Mouse (Mus musculus): ENCODE measurements at regions not wholly inside any gene's neighbourhood (a gene's known extent, or its start where the extent isn't known, plus 50 kb on each side); places are given as distances from the start of the nearest gene placed in this dataset.

DNA sequence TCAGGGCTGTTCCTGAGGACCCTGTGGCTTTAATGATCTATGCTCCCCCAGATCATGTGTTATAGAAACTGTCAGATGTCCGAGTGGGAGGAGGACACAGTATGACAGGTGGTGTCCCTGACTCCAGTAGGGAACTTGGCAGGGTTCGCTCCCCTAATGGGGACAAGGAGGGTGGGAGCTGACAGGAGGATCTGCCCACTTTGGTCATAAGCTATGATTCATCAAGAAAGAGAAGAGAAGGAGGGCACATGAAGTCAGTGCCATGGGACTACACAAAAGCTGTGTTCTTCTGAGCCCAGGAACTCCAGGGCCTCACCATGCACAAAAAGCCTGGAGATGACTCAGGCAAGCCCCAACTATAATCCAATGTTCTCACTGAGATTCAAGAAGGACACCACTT is 162.2 kb upstream of the Brinp1 start:
- no peak for DNase-seq (ENCODE audit: extremely low spot score in 1 of 2, low spot score in 1 of 2)

DNA sequence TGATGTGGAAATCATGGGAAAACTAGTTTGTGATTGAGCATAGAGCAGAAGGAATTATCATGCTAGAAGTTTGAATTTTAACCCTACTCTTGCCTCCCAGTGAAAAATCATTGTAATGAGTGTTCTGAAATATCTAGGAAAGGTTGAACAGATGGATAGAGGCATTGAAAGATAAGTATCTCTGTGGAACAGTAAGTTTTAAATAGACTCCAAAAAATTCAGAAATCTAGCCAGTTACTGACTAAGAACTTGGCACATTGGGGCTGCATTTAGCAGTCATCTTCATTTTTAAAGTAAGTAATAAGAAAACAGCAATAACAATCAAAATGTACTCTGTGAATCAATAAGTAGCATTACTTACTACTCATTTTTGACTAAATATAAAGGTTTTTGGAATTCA is 151.0 kb upstream of the Brinp1 start:
- DNase-seq (ENCODE audit: extremely low spot score in 1 of 2, low spot score in 1 of 2) = peak in 1 of 2 experiments; percentile 22

DNA sequence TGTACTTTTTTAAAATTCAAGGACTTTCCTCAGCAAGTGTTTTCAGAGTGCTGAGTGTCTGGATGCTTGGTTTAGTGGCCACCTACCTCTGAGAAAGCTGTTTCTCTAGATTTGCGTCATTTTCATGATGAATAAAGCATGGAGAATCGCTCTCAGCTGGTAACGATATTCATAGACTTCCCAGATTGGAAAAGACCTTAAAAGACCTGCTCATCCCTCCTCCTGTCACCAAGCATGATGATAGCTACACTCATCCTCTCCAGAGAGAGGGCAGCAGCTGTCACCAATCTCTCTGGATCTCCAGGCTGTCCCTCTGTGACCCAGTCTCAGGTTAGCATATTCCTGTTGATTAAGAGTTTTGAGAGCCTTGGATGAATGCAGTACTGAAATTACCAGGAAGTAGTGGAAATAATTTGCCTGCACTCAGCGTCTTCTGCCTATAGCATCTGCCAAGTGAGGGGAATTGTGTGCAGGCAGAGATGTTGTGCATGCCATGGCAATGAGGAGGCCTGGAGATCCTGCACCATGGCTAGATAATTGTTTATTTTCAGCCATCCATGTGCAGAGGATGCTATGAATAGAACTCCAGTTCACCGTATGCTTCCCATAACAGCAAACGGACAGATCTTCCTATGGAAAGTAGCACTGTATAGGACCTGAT is 141.7 kb upstream of the Brinp1 start:
- DNase-seq (ENCODE audit: extremely low spot score in 1 of 2, low spot score in 1 of 2) = peak; percentile 48 to 69

DNA sequence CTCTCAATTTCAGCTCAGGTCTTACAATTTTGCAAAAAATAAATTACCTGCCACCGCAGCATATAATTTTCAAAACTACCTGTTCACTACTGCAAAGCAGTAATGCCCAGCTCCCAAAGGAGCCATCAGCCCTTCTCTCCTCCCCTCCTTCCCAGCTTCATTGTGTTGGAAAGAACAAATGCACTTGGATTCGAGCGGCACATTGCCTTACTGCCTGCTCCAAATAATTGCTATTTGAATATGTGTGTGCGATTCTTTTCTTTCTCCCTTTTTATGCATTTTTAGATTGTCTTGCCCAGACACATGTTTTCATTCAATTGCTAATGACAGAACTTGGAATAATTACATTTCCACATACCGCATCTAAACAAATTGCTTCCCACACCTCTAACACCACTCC is 123.9 kb upstream of the Brinp1 start:
- no peak for DNase-seq (ENCODE audit: extremely low spot score in 1 of 2, low spot score in 1 of 2)

DNA sequence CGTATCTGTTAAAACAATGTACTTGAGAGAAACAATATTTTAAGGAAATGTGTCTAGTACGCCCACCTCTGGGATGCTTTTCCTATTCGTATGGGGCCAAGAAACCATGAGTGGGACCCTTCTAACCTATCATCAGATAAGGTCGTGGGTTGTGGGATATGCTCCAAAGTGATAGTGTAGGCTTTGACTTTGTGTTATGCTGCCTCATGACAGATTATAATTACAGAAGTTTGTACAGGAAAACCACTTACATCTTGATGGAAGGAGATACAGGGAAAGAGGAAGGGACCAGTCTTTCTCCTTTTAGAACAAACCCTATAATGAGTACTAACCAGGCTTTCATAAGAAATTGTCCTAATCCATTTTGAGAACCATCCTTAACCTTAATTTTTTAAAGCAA is 123.1 kb upstream of the Brinp1 start:
- DNase-seq (ENCODE audit: extremely low spot score in 1 of 2, low spot score in 1 of 2) = no peak

DNA sequence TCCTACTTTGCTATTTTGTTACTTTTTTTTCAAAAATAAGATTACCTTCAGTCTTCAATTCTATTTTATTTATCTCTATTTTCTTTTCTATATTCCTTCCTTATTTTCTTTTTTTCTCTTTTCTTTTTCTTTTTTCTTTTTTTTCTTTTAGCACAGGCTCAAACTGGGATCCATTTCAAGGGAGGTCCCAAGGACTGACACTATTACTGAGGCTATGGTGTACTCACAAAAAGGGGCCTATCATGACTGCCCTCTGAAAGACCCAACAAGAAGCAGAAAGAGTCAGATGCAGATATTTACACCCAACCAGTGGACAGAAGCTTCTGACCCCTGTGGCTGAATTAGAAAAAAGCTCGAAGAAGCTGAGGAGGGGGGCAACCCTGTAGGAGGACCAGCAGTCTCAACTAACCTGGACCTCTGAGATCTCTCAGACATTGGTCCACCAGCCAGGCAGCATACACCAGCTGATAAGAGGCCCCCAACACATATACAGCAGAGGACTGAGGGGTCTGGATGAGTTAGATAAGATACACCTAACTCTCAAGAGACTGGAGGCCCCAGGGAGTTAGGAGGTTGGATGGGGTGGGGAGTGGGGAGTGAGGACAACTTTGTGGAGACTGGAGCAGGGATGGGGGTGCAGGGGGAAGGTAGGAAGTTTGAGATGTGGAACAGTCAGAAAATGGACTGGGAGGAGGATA is 85.6 kb upstream of the Brinp1 start:
- DNase-seq (ENCODE audit: extremely low spot score in 1 of 2, low spot score in 1 of 2) = no peak

DNA sequence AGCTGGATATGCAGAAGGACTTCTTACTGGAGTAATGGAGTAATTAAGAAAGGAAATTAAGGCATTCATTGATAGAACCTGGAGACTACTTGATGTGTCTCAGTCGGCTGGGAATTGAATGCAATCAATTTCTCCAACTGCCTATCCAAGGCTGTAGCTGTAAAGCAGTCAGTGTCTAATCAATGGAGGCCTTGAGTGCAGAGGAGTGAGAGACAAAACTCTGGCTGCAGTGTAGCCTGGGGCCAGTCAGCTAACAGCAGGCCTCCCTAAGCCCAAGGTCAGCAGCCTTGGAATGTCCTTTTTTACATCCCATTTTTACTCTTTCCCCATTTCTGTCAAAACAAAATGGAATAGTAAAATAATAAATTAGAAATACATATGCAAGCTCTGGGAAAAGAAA is 80.0 kb upstream of the Brinp1 start:
- no peak for DNase-seq (ENCODE audit: extremely low spot score in 1 of 2, low spot score in 1 of 2)

DNA sequence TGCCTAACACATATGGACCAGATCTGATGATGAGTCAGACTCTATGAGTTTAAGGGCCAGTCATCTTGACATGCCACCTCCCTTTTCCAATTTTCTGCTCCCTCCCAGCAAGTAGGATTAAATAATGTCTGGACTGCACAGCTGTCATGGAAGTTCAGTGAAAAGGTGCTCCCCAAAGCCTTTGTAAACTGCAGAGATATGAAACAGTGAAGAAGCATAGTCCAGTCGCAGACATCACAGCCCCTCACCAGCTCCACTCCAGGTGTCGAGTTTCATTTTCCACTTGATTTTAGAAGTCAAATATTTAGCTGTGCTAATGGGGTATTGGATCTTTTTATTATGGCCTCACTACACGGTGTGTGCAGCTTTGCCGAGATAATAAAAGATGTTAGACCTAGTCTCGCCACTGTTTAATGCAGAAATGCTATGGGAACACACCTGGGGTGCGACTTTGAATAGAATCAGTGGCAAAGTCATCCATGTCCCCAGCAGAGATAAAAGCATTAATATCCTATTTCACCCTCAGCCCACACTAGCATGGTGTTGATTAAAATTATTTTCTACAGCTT is 66.0 kb upstream of the Brinp1 start:
- no peak for DNase-seq (ENCODE audit: extremely low spot score in 1 of 2, low spot score in 1 of 2)

DNA sequence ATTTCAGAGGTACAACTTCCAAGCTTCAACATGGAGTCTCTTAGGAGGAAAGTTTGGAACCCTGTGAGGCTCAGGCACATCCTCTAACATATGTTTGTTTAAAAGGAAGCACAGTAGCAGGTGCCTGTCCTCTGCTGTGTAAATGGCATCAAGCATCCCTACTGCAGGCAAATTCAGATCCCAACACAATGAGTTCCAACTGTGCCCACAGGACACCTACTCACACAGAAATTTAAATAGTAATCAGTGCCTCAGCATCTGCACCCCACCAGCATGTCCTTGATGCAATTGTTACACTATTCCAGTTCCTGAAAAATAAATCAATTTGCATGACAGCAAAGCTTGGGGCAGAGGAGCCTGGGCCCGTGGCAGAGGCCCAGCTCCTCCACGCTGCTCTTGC is 61.2 kb upstream of the Brinp1 start:
- peak; percentile 27 to 44 for DNase-seq (ENCODE audit: extremely low spot score in 1 of 2, low spot score in 1 of 2)

Measured in frontal cortex, adult 2 months (tissue).